Mouse (Mus musculus) embryonic stem cell, embryonic (primary cell): ENCODE data around the gene Tns4.

Experiments used
- CTCF ChIA-PET, 4 experiments: fragments of 300-600 bp in 2 of 4; fragments of 350-600 bp in 2 of 4; sonication (Branson Sonifier 250); formaldehyde crosslinking; loops; one replicate each; lab custom pipeline; 2022; ENCODE audit warnings: inconsistent platforms in 2 of 4; lab: Charles Lee
- POLR2A ChIA-PET, 4 experiments: fragments of 300-600 bp in 2 of 4; fragments of 350-600 bp in 2 of 4; sonication (Branson Sonifier 250); formaldehyde crosslinking; loops; one replicate each; lab custom pipeline; 2022; ENCODE audit warnings: antibody characterized with exemption in 4 of 4, inconsistent platforms in 1 of 4; lab: Charles Lee

Gene Tns4

GRCm38 (mm10) chr11:99026899-99027440 lies 62.1 kb downstream of the Tns4 start:
- ChIA-PET CTCF (interaction anchor here in 3 of 4 experiments (0.6 to 2.1 kb wide), 4 partner anchors 84 to 1705 kb away, joined by 3 to 6 read pairs (median 4); no protein-coding TSS in a partner anchor), POLR2A (interaction anchor here in 2 of 4 experiments (0.6 to 4.1 kb wide), 5 partner anchors 8 to 48 kb away, joined by 3 to 57 read pairs (median 3); no protein-coding TSS in a partner anchor)

- ChIA-PET POLR2A (interaction anchor here in 3 of 4 experiments (0.6 to 6.0 kb wide), 18 partner anchors 9 to 142 kb away, joined by 3 to 57 read pairs (median 4); partner anchors contain the start of gene Cdc6 (in 1 of the 3)), CTCF (interaction anchor here (0.6 to 2.1 kb wide), 12 partner anchors 9 to 1206 kb away, joined by 3 to 6 read pairs (median 3); partner anchors contain the start of genes Cdc6 (in 1 of the 4) and Gjd3 (in 1 of the 4))
Observed at GRCm38 (mm10) chr11:99025878-99026277, 63.2 kb downstream of the Tns4 start.

GRCm38 (mm10) chr11:99024468-99025134 lies 64.5 kb downstream of the Tns4 start:
- POLR2A ChIA-PET: interaction anchor here (0.5 to 6.0 kb wide), 77 partner anchors 8 to 1295 kb away, joined by 3 to 57 read pairs (median 5); partner anchors contain the start of genes Cdc6 (in 3 of the 4), Eif1 (in 1 of the 4), Gjd3 (in 1 of the 4) and Ormdl3 (in 1 of the 4)
- CTCF ChIA-PET: interaction anchor here in 3 of 4 experiments (0.6 to 2.1 kb wide), 7 partner anchors 9 to 286 kb away, joined by 3 to 6 read pairs (median 3); no protein-coding TSS in a partner anchor

GRCm38 (mm10) chr11:99023500-99024467 lies 65.3 kb downstream of the Tns4 start, which contains the start of gene Top2a:
Gene Top2a, minus strand, starts transcription at chr11:99024189.
- POLR2A ChIA-PET: interaction anchor here (0.5 to 6.0 kb wide), 89 partner anchors 8 to 1296 kb away, joined by 3 to 57 read pairs (median 4); partner anchors contain the start of genes Cdc6 (in 3 of the 4), Eif1 (in 1 of the 4), Gjd3 (in 1 of the 4) and Ormdl3 (in 1 of the 4)
- CTCF ChIA-PET: interaction anchor here in 3 of 4 experiments (0.6 to 1.4 kb wide), 7 partner anchors 10 to 287 kb away, joined by 3 read pairs; no protein-coding TSS in a partner anchor

- CTCF ChIA-PET: interaction anchor here in 2 of 4 experiments (0.6 to 1.3 kb wide), 3 partner anchors 13 to 52 kb away, joined by 3 read pairs; no protein-coding TSS in a partner anchor
- POLR2A ChIA-PET: interaction anchor here in 3 of 4 experiments (0.5 to 6.0 kb wide), 51 partner anchors 8 to 1297 kb away, joined by 3 to 57 read pairs (median 6); partner anchors contain the start of genes Cdc6 (in 2 of the 3), Eif1 (in 1 of the 3), Gjd3 (in 1 of the 3) and Ormdl3 (in 1 of the 3)
Observed at GRCm38 (mm10) chr11:99023094-99023493, 66.0 kb downstream of the Tns4 start.

- POLR2A ChIA-PET: interaction anchor here in 3 of 4 experiments (0.7 to 11.6 kb wide), 31 partner anchors 7 to 435 kb away, joined by 3 to 136 read pairs (median 6); partner anchors contain the start of genes Cdc6 (in 1 of the 3) and Ormdl3 (in 1 of the 3)
Observed at GRCm38 (mm10) chr11:99022384-99022933, 66.6 kb downstream of the Tns4 start.

GRCm38 (mm10) chr11:99019844-99020243 lies 69.3 kb downstream of the Tns4 start:
- ChIA-PET POLR2A (interaction anchor here in 2 of 4 experiments (0.8 to 11.6 kb wide), 6 partner anchors 10 to 38 kb away, joined by 3 to 136 read pairs (median 25); partner anchors contain the start of gene Gjd3 (in 1 of the 2)), CTCF (interaction anchor here in 1 of 4 experiments (0.6 kb wide), 1 partner anchor 213 kb away, joined by 3 read pairs; no protein-coding TSS in a partner anchor)

More at GRCm38 (mm10) chr11:99022384-99022933, 66.6 kb downstream of the Tns4 start:
- CTCF ChIA-PET: interaction anchor here in 1 of 4 experiments (1.6 kb wide), 1 partner anchor 43 kb away, joined by 3 read pairs; no protein-coding TSS in a partner anchor
